Mouse (Mus musculus) cortical plate, adult 2 months (tissue): ENCODE measurements around the gene Pter.

Experiments
- CTCF ChIP-seq: fragments of 200-500 bp; IDR thresholded peaks from 2 replicates; pipeline ENCODE4 v1.5.1; 2011; ENCODE audit warnings: mild to moderate bottlenecking, control low read depth, low read length; ENCODE audit not compliant: insufficient read depth; ENCODE audit errors: extremely low read depth
- POLR2A ChIP-seq: fragments of 200-500 bp; IDR thresholded peaks from 2 replicates; pipeline ENCODE4 v1.6.1; 2011; ENCODE audit warnings: mild to moderate bottlenecking, low read length, control low read depth; ENCODE audit not compliant: insufficient read depth; ENCODE audit errors: extremely low read depth

DNA sequence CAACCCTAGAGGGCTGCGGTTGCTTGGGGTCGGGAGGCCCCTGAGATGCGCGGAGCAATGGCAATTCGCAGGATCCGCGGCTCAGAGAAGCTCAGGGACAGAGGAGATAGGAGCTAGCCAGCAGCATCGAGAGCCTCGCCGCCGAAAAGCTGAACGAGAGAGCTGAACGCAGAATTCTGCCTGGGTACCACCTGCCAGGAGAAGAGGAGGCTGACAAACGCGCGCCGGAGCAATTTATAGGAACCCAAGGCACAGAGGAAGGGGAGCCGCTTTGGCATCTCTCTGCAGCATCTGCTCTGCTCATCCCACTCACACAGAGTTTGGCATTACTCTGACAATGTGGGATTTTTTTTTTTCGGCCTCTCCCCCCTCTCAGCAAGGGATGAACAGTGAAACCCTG, 87.6 kb downstream of the Pter start, which contains the start of gene C1ql3:
- TF ChIP-seq CTCF (no peak), POLR2A (peak; percentile 91)
